Comparison of ENCODE assay signal across 25 mouse cellular contexts in the genomic region with DNA sequence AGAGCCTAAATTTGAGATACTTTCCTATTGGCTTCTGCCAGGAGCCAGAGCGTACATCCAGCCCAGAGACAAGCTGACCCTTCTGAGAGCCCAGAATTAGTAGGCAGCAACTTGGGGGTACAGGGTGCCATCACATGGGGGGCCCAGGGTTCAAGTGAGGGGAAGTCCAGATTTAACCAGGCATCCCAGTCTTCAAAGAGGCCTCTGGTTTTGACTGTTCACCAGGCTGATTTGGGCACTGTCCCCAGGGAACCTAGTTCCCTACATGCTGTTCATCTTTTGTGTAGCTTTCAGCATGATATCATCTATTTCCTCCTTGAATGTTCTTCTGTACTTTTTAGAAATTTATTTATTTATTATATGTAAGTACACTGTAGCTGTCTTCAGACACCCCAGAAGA. TPM values are rescaled to one million over a fixed set of nuclear protein-coding genes. Genes with fewer than 3 reads are reported as not detected.
DNase-seq lines count a peak whose midpoint lies in the region; ATAC-seq and TF ChIP-seq lines count a peak whose summit lies in the region.
"Had no signal": no experiment of that assay in that cellular context is flagged by ENCODE, and none has a peak within 500 bp of the region (broad histone marks: within the 10 kb centered on the region; RNA-seq: fewer than 3 reads in every experiment).

No protein-coding gene starts in this region.

- no peak for ATAC-seq in kidney, embryonic 14.5 days (ENCODE audit: low FRiP score, low TSS enrichment)
- ATAC-seq: activated CD4-positive, CD25-positive, alpha-beta regulatory T cell, adult 4 months; forebrain, embryonic 14.5 days; forebrain, embryonic 16.5 days; Patski had no signal

- 97% methylated on average over 1 of the region's 1 CpGs for WGBS in spleen, adult 2 months
- 76% methylated on average over 1 of the region's 1 CpGs for WGBS in bone marrow, adult 2 months
- 89% methylated on average over 1 of the region's 1 CpGs for WGBS in kidney, embryonic 14.5 days

- no peak for DNase-seq in spleen, adult 2 months (ENCODE audit: low read depth in 1 of 2, low spot score in 2 of 2)
- DNase-seq in spleen, postnatal 14 days (ENCODE audit: low spot score in 2 of 2): no peak
- peak; percentile 65 for DNase-seq in A20 (ENCODE audit: low read depth, low spot score)
- DNase-seq in embryo, embryonic 10 days (ENCODE audit: low spot score): no peak
- DNase-seq: adrenal gland, adult 8-10 months; adrenal gland, postnatal 14 days; adrenal gland, postnatal 36 days; cerebellum, adult 11-12 months; cerebellum, adult 2 months; cerebellum, adult 9-10 months; cerebellum, postnatal 10 days; cerebellum, postnatal 25 days; embryo, embryonic 11 days had no signal

- no peak for TF ChIP-seq POLR2A in spleen, adult 2 months (IDR thresholded peaks at IDR 0.05; ENCODE audit: low read depth, low read length)
- TF ChIP-seq POLR2A in bone marrow, adult 2 months (IDR thresholded peaks at IDR 0.05; ENCODE audit: borderline replicate concordance, control insufficient read depth, low read depth, low read length): no peak

- TF ChIP-seq CTCF in spleen, adult 2 months (IDR thresholded peaks at IDR 0.05; ENCODE audit: extremely low read depth, insufficient read depth, insufficient read length, insufficient replicate concordance): no peak
- no peak for TF ChIP-seq CTCF in bone marrow, adult 2 months (IDR thresholded peaks at IDR 0.05; ENCODE audit: control insufficient read depth, insufficient read depth, low read length)

- H3K36me3 ChIP-seq in spleen, adult 2 months (ENCODE audit: control insufficient read depth, insufficient read depth, low read length): no peaks in the 10 kb centered on the region
- no peaks in the 10 kb centered on the region for H3K36me3 ChIP-seq in kidney, embryonic 14.5 days (ENCODE audit: control insufficient read depth, insufficient read depth, low read length)
- H3K36me3 ChIP-seq: embryonic facial prominence, embryonic 13.5 days; embryonic facial prominence, embryonic 15.5 days; forebrain, embryonic 10.5 days; forebrain, embryonic 12.5 days had no signal

- H3K4me1 ChIP-seq in spleen, adult 2 months (ENCODE audit: control insufficient read depth, insufficient read depth, insufficient read length): peaks cover 18% of the 10 kb centered on the region; the same call in 1 of the 2 replicates
- H3K4me1 ChIP-seq in bone marrow, adult 2 months (ENCODE audit: control insufficient read depth, insufficient read depth, low read length): peaks cover 3% of the 10 kb centered on the region; the same call in 1 of the 2 replicates
- no peaks in the 10 kb centered on the region for H3K4me1 ChIP-seq in kidney, embryonic 14.5 days (ENCODE audit: control insufficient read depth, insufficient read depth, low read length)
- H3K4me1 ChIP-seq: embryonic facial prominence, embryonic 13.5 days; embryonic facial prominence, embryonic 15.5 days; forebrain, embryonic 10.5 days; forebrain, embryonic 12.5 days had no signal

- H3K27ac ChIP-seq in spleen, adult 2 months (ENCODE audit: insufficient read depth, low read length): peak overlapping the region; percentile 90
- peak overlapping the region; percentile 12; the same call in 1 of the 2 replicates for H3K27ac ChIP-seq in bone marrow, adult 2 months (ENCODE audit: control insufficient read depth, insufficient read depth, low read depth, low read length, poor library complexity)
- H3K27ac ChIP-seq in kidney, embryonic 14.5 days (ENCODE audit: low read depth, low read length): no peak overlapping the region
- H3K27ac ChIP-seq: embryonic facial prominence, embryonic 13.5 days; embryonic facial prominence, embryonic 15.5 days; forebrain, embryonic 10.5 days; forebrain, embryonic 12.5 days had no signal

- no peak overlapping the region for H3K4me3 ChIP-seq in spleen, adult 2 months (ENCODE audit: extremely low read depth, insufficient read depth, insufficient read length)
- no peak overlapping the region for H3K4me3 ChIP-seq in bone marrow, adult 2 months (replicated peaks; ENCODE audit: control insufficient read depth, low read depth, low read length)
- no peak overlapping the region for H3K4me3 ChIP-seq in kidney, embryonic 14.5 days (ENCODE audit: low read length)
- H3K4me3 ChIP-seq: embryonic facial prominence, embryonic 13.5 days; embryonic facial prominence, embryonic 15.5 days; erythroblast, embryonic 14.5 days; forebrain, embryonic 10.5 days; forebrain, embryonic 12.5 days had no signal

- no peak overlapping the region for H3K9ac ChIP-seq in kidney, embryonic 14.5 days (ENCODE audit: low read depth, low read length)
- H3K9ac ChIP-seq: embryonic facial prominence, embryonic 13.5 days; embryonic facial prominence, embryonic 15.5 days; forebrain, embryonic 12.5 days had no signal

- H3K4me2 ChIP-seq in kidney, embryonic 14.5 days (replicated peaks; ENCODE audit: low read depth, low read length): no peak overlapping the region
- H3K4me2 ChIP-seq: embryonic facial prominence, embryonic 13.5 days; embryonic facial prominence, embryonic 15.5 days; forebrain, embryonic 12.5 days had no signal

- H3K27me3 ChIP-seq in spleen, adult 2 months (ENCODE audit: control insufficient read depth, insufficient read depth, low read length): no peaks in the 10 kb centered on the region
- H3K27me3 ChIP-seq in kidney, embryonic 14.5 days (ENCODE audit: control insufficient read depth, insufficient read depth, low read length): no peaks in the 10 kb centered on the region
- H3K27me3 ChIP-seq: embryonic facial prominence, embryonic 13.5 days; embryonic facial prominence, embryonic 15.5 days; forebrain, embryonic 12.5 days; Patski had no signal

- H3K9me3 ChIP-seq in kidney, embryonic 14.5 days (ENCODE audit: control insufficient read depth, low read length): no peaks in the 10 kb centered on the region
- H3K9me3 ChIP-seq: embryonic facial prominence, embryonic 13.5 days; embryonic facial prominence, embryonic 15.5 days; forebrain, embryonic 10.5 days; forebrain, embryonic 12.5 days; G1E had no signal

RNA-seq across cellular contexts. Expression of gene Pi4kb, which starts 9.5 kb away (rescaled TPM):
- polyA plus RNA-seq in spleen, adult 2 months (2012; rRNA removed): 30.2 and 31.7 TPM in 2 replicates
- 43.1 and 63.2 TPM in 2 replicates for polyA plus RNA-seq in bone marrow, adult 2 months (2011; ENCODE audit: insufficient read depth, insufficient read length, low replicate concordance, missing spikeins)
- 22.6 and 25.7 TPM in 2 replicates for polyA plus RNA-seq in kidney, embryonic 14.5 days (2014; fragmentation: Nextera tagmentation; extraction: Ambion mirVana)

RNA-seq across cellular contexts. Expression of gene Rfx5, which starts 11.1 kb away (rescaled TPM):
- 23.9 and 26.4 TPM in 2 replicates for polyA plus RNA-seq in spleen, adult 2 months (2012; rRNA removed)
- polyA plus RNA-seq in bone marrow, adult 2 months (2011; ENCODE audit: insufficient read depth, insufficient read length, low replicate concordance, missing spikeins): 4.5 and 22.2 TPM in 2 replicates
- 8.7 and 13.0 TPM in 2 replicates for polyA plus RNA-seq in kidney, embryonic 14.5 days (2014; fragmentation: Nextera tagmentation; extraction: Ambion mirVana)
- polyA plus RNA-seq: erythroblast, embryonic 14.5 days had no signal

RNA-seq across cellular contexts. Expression of gene Selenbp1, which starts 32.1 kb away (rescaled TPM):
- polyA plus RNA-seq in spleen, adult 2 months (2012; rRNA removed): 34.9 and 35.4 TPM in 2 replicates
- 30.8 and 35.6 TPM in 2 replicates for polyA plus RNA-seq in bone marrow, adult 2 months (2011; ENCODE audit: insufficient read depth, insufficient read length, low replicate concordance, missing spikeins)
- 35.6 and 40.0 TPM in 2 replicates for polyA plus RNA-seq in kidney, embryonic 14.5 days (2014; fragmentation: Nextera tagmentation; extraction: Ambion mirVana)

RNA-seq across cellular contexts. Expression of gene Zfp687, which starts 50.3 kb away (rescaled TPM):
- polyA plus RNA-seq in spleen, adult 2 months (2012; rRNA removed): 18.5 and 21.0 TPM in 2 replicates
- 10.6 and 21.1 TPM in 2 replicates for polyA plus RNA-seq in bone marrow, adult 2 months (2011; ENCODE audit: insufficient read depth, insufficient read length, low replicate concordance, missing spikeins)
- polyA plus RNA-seq in kidney, embryonic 14.5 days (2014; fragmentation: Nextera tagmentation; extraction: Ambion mirVana): 28.7 and 38.1 TPM in 2 replicates
